Mouse (Mus musculus): ENCODE measurements around the gene Rbak.
"Not testable (repeated sequence)": the region's sequence is repeated elsewhere in the genome, so short reads cannot be mapped to it uniquely, and the experiment has no call there.

The Rbak gene

DNA sequence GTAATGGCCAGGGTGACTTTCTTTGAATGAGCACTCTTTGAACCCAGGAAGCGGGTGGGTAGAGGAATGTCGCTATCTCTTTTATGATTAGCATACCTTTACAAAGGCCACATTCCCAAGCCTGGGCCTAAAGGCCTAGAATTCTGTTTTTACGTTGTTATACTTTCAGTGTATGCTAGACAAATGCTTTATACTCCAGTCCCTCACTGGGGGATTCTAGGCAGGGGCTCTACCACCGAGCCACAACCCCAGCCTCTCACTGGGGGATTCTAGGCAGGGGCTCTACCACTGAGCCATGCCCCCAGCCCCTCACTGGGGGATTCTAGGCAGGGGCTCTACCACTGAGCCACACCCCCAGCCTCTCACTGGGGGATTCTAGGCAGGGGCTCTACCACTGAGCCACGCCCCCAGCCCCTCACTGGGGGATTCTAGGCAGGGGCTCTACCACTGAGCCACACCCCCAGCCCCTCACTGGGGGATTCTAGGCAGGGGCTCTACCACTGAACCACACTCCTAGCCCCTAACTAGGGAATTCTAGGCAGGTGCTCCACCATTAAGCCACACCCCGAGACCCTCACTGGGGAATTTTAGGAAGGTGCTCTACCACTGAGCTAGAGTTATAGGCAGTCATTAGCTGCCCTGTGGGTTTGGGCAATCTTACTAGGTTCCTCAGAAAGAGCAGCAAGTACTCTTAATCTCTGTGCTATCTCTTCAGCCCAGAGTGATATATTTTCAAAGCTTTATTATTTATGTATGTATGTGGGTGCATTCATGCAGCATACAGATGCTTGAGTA is 46.2 kb downstream of the Rbak start:
- DNase-seq (ENCODE audit: low spot score in 2 of 2): not testable (repeated sequence)

DNA sequence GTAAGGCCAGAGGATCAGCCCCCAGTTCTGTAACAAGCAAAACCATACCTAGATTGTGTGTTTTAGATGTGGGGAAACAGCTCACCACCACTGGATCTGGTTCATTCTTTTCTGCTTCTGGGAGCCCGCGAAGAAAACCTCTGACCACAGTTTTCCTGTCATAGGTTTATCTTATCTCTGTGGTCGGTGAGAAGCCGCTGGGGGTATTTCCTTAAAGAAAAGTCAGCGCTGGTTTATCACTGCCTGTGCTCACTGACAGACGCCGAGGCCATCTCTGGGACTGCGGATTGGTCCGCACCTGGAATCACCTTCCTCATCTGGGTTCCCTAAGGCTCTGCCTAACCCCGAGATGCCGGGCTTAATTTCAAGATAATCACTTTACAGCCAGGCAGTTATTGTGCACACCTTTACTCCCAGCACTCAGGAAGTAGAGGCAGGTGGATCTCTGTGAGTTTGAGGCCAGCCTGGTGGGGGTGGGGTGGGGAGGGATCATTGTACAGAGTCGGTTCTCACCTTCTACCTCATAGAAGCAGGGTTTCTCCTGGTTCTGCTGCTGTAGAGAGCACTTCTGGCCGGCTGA is 47.5 kb downstream of the Rbak start:
- no peak for DNase-seq (ENCODE audit: low spot score in 2 of 2)

DNA sequence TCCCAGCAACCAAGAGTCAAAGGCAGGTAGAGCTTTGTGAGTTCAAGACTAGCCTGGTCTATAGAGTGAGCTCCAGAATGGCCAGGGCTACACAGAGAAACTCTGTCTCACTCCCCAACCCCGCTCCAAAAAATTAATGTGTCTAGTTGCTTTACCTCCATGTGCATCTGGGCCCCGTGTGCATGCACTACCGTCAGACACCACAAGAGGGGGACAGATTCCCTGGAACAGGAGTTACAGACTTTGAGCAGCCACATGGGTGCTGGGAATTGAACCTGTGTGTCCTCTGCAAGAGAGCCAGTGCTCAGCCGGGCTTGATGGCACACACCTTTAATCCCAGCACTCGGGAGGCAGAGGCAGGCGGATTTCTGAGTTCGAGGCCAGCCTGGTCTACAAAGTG is 50.2 kb downstream of the Rbak start:
- DNase-seq (ENCODE audit: low spot score in 2 of 2): no peak

DNA sequence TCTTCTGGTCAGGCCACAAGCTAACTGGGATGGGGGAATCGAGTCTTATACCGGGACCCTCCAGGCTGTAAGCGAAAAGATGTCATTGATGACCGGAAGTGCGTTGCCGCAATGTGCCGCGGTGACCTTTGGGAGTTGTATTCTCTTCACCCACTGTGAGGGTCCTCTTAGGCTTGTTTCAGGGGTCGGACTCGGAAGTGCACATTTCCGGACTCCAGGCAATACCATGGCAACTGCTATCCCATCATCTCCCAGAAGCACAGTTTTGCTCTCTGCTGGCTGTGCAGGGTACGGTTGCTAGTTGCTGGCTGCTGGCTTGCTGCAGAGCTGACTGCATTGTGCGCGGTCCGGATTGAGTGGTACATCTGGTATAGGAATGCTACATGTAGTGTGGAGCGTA is 51.5 kb downstream of the Rbak start:
- no peak for DNase-seq (ENCODE audit: low spot score in 2 of 2)

DNA sequence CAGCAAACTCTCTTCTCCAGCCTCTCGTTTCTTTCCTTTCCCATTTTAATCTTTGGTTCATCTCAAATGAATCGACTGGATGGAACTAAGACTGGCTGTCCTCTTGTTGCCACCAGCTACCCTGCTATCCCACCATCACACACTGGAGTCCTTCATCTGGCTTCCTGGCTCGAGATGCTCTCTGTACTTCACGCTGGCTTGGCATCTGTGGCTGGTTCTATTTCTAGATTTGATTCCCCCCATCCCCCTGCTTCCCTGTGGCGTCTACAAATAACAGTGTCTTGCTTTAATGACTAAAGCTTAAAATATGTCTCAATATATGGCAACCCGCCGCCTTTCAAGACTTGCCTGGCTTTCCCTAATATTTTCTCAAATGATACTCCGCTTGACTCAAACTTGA is 52.7 kb downstream of the Rbak start:
- DNase-seq (ENCODE audit: low spot score in 2 of 2): no peak

DNA sequence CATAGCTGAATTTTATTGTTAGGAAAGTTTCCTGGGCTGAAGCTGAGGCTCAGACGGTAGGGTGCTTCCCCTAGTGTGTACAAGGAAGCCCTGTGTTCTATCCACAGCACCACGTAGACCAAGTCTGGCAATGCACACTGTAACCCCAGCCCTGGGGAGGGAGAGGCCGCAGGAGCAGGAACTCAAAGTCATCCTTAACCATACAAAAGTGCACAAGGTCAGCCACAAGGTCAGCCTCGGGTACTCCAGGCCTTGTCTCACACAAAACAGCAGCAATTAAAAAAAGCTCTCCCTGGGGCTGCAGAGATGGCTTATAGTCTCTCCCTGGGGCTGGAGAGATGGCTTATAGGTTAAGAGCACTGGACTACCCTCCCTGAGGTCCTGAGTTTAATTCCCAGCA is 53.7 kb downstream of the Rbak start:
- DNase-seq (ENCODE audit: low spot score in 2 of 2): no peak

DNA sequence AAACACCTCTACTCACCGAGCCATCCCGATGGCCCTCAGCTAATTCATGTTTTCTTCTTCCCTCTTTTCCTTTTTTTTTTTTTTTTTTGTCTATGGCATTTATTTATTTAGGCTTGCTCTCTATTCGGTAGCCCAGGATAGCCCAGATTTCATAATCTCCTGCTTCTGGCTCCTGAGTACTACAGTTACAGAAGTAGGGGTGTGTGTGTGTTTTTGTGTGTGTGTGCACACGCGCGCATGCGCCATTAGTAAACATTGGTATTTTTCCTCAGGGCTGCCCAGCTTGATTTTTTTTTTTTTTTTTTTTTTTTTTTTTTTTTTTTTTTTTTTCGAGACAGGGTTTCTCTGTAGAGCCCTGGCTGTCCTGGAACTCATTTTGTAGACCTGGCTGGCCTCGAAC is 54.5 kb downstream of the Rbak start:
- DNase-seq (ENCODE audit: low spot score in 2 of 2): no peak

DNA sequence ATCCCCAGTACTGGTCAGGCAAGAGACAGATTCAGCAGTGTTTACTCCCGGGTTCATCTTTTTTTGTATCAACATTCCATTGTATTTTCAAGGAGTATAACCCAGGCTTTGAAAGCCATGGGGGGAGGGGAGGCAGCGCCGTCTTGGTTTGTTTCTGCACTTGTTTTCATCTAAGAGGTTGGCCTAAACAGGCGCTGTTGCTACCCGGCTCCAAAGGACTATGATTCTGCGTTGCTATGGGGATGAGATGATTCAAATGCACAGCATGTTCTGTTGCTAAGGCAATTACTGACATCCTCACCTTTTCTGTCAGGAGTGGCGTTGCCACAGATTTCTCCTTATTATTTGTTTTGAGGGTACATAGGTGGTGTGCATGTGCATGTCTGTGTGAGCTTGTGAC is 55.0 kb downstream of the Rbak start:
- no peak for DNase-seq (ENCODE audit: low spot score in 2 of 2)

DNA sequence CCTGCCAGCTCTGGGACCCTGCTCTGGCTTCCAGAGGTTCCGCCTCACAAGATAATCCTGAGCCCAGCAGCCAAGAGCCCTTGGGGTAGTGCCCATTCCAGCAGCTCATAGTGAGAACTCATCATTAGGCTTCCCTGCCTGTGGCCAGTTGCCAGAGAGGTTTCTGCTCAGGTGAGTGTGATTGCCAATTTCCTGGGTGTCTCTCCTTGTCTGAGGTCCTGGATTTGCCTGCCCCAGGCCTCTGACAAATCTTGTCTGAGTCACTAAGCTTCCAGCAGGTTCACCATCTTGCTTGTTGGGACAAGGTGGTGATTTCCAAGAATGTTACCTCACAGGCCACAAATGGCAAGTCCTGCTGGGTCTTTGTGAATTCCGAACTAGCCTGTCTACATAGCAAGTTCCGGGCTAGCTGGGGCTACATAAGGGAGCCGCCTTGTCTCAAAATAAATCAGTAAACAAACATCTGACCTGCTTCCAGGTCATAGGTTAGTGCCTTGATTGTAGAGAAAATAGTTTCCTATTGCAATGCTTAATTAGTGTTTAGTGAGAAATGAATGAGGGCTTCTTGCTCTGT is 55.7 kb downstream of the Rbak start:
- no peak for DNase-seq (ENCODE audit: low spot score in 2 of 2)

DNA sequence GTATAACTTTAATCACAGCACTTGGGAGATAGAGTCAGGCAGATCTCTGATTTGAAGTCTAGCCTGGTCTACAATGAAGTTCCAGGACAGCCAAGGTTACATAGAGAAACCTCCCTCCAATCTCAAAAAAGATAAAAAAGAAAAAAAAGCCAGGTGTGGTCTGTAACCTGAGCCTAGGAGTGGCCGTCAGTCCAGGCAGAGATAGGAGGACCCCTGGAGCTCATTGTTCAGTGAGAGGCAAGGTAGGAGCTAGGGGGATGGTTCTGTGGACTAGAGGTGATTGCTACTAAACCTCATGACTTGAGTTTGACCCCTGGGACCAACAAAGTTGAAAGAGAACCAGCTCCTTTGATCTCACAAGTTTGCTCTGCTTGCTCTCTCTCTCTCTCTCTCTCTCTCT is 57.9 kb downstream of the Rbak start:
- no peak for DNase-seq (ENCODE audit: low spot score in 2 of 2)

All from heart, adult 9 months (tissue).